Mouse (Mus musculus): ENCODE measurements around the gene Dvl1. TPM values are rescaled to one million over a fixed set of nuclear protein-coding genes. Genes with fewer than 3 reads are reported as not detected.

Gene Dvl1
- total and polyA plus RNA-seq, 2 experiments from 2014 or later, result 17.5 to 141 TPM

- no peak overlapping the region for H3K9ac ChIP-seq (replicated peaks; ENCODE audit: low read length, poor library complexity, severe bottlenecking)
- H3K4me3 ChIP-seq (ENCODE audit: low read depth, low read length), result no peak overlapping the region
- DNase-seq (ENCODE audit: low spot score) (no peak), ATAC-seq (ENCODE audit: low FRiP score) (no peak)
- peaks cover 81% of the 10 kb centered on the region for H3K36me3 ChIP-seq (ENCODE audit: insufficient read depth, low read length)
- H3K9me3 ChIP-seq (ENCODE audit: low read length), result no peaks in the 10 kb centered on the region
- H3K4me1 ChIP-seq (ENCODE audit: insufficient read depth, low read length), result no peaks in the 10 kb centered on the region
- no peak overlapping the region for H3K4me2 ChIP-seq (ENCODE audit: low read depth, low read length, poor library complexity, severe bottlenecking)
- 83% methylated on average over 3 of the region's 3 CpGs for WGBS
- H3K27ac ChIP-seq (ENCODE audit: low read depth, low read length), result no peak overlapping the region
- no peaks in the 10 kb centered on the region for H3K27me3 ChIP-seq (ENCODE audit: insufficient read depth, low read length)
- no peak for TF ChIP-seq CTCF (IDR thresholded peaks at IDR 0.05)
These were observed 9.7 kb downstream of the Dvl1 start for GRCm38 (mm10) chr4:155856881-155857280.

GRCm38 (mm10) chr4:155859318-155859717, 12.1 kb downstream of the Dvl1 start:
- Histone ChIP-seq H3K36me3 (ENCODE audit: insufficient read depth, low read length) (peaks cover 75% of the 10 kb centered on the region), H3K9me3 (ENCODE audit: low read length) (no peaks in the 10 kb centered on the region), H3K4me1 (ENCODE audit: insufficient read depth, low read length) (no peaks in the 10 kb centered on the region), H3K4me2 (ENCODE audit: low read depth, low read length, poor library complexity, severe bottlenecking) (no peak overlapping the region), H3K9ac (replicated peaks; ENCODE audit: low read length, poor library complexity, severe bottlenecking) (no peak overlapping the region), H3K4me3 (ENCODE audit: low read depth, low read length) (no peak overlapping the region), H3K27me3 (ENCODE audit: insufficient read depth, low read length) (no peaks in the 10 kb centered on the region), H3K27ac (ENCODE audit: low read depth, low read length) (no peak overlapping the region)
- no peak for ATAC-seq (ENCODE audit: low FRiP score)
- TF ChIP-seq CTCF (IDR thresholded peaks at IDR 0.05), result no peak
- 33% methylated on average over 13 of the region's 13 CpGs for WGBS
- DNase-seq (ENCODE audit: low spot score), result no peak

GRCm38 (mm10) chr4:155861787-155862186, 14.6 kb downstream of the Dvl1 start:
- WGBS, result 91% methylated on average over 7 of the region's 7 CpGs
- Histone ChIP-seq H3K36me3 (ENCODE audit: insufficient read depth, low read length) (peaks cover 70% of the 10 kb centered on the region), H3K27ac (ENCODE audit: low read depth, low read length) (no peak overlapping the region), H3K4me2 (ENCODE audit: low read depth, low read length, poor library complexity, severe bottlenecking) (no peak overlapping the region), H3K9ac (replicated peaks; ENCODE audit: low read length, poor library complexity, severe bottlenecking) (no peak overlapping the region), H3K4me3 (ENCODE audit: low read depth, low read length) (no peak overlapping the region), H3K4me1 (ENCODE audit: insufficient read depth, low read length) (no peaks in the 10 kb centered on the region), H3K27me3 (ENCODE audit: insufficient read depth, low read length) (no peaks in the 10 kb centered on the region), H3K9me3 (ENCODE audit: low read length) (no peaks in the 10 kb centered on the region)
- TF ChIP-seq CTCF (IDR thresholded peaks at IDR 0.05), result no peak
- DNase-seq (ENCODE audit: low spot score), result no peak
- no peak for ATAC-seq (ENCODE audit: low FRiP score)

- Histone ChIP-seq H3K27me3 (ENCODE audit: insufficient read depth, low read length) (no peaks in the 10 kb centered on the region), H3K9ac (replicated peaks; ENCODE audit: low read length, poor library complexity, severe bottlenecking) (no peak within 1 kb of the TSS), H3K27ac (ENCODE audit: low read depth, low read length) (no peak within 1 kb of the TSS), H3K4me3 (ENCODE audit: low read depth, low read length) (no peak within 1 kb of the TSS), H3K36me3 (ENCODE audit: insufficient read depth, low read length) (peaks cover 59% of the 10 kb centered on the region), H3K4me2 (ENCODE audit: low read depth, low read length, poor library complexity, severe bottlenecking) (no peak within 1 kb of the TSS), H3K4me1 (ENCODE audit: insufficient read depth, low read length) (0 out of 2 replicates have a peak, but pooled peaks cover under 1% of the 10 kb centered on the region), H3K9me3 (ENCODE audit: low read length) (no peaks in the 10 kb centered on the region)
- WGBS, result 83% methylated on average over 5 of the region's 5 CpGs
- TF ChIP-seq CTCF (IDR thresholded peaks at IDR 0.05), result no peak
- DNase-seq (ENCODE audit: low spot score), result no peak
- no peak for ATAC-seq (ENCODE audit: low FRiP score)
These were observed 15.8 kb downstream of the Dvl1 start, which contains the start of gene Tas1r3 for GRCm38 (mm10) chr4:155863001-155863400. Gene Tas1r3 (minus strand): TSS chr4:155863362.

GRCm38 (mm10) chr4:155868614-155869298, 21.6 kb downstream of the Dvl1 start:
- H3K27me3 ChIP-seq (ENCODE audit: insufficient read depth, low read length), result no peaks in the 10 kb centered on the region
- peak overlapping the region; percentile 71 for H3K4me3 ChIP-seq (ENCODE audit: low read depth, low read length)
- ATAC-seq (ENCODE audit: low FRiP score), result peak; percentile 58
- peak overlapping the region; percentile 90 for H3K9ac ChIP-seq (replicated peaks; ENCODE audit: low read length, poor library complexity, severe bottlenecking)
- no peaks in the 10 kb centered on the region for H3K9me3 ChIP-seq (ENCODE audit: low read length)
- peak overlapping the region; percentile 93 for H3K4me2 ChIP-seq (ENCODE audit: low read depth, low read length, poor library complexity, severe bottlenecking)
- TF ChIP-seq CTCF (IDR thresholded peaks at IDR 0.05), result no peak
- 16% methylated on average over 22 of the region's 22 CpGs for WGBS
- DNase-seq (ENCODE audit: low spot score), result no peak
- peak overlapping the region; percentile 77 for H3K27ac ChIP-seq (ENCODE audit: low read depth, low read length)
- peaks cover 6% of the 10 kb centered on the region; the same call in 1 of the 2 replicates for H3K4me1 ChIP-seq (ENCODE audit: insufficient read depth, low read length)
- H3K36me3 ChIP-seq (ENCODE audit: insufficient read depth, low read length), result peaks cover 34% of the 10 kb centered on the region

- peak; percentile 96 for DNase-seq (ENCODE audit: low spot score)
- peak; percentile 45 for TF ChIP-seq CTCF (IDR thresholded peaks at IDR 0.05)
- ATAC-seq (ENCODE audit: low FRiP score), result peak; percentile 94
These were observed 22.3 kb downstream of the Dvl1 start, which contains the start of the genes Cptp and Ints11 for GRCm38 (mm10) chr4:155869317-155870033. Gene Cptp (minus strand): TSS chr4:155869440. Gene Ints11 (plus strand): TSS chr4:155869546.

More at GRCm38 (mm10) chr4:155869317-155870033, 22.3 kb downstream of the Dvl1 start, which contains the start of the genes Cptp and Ints11:
- peak within 1 kb of the TSS; percentile 93 for H3K4me2 ChIP-seq (ENCODE audit: low read depth, low read length, poor library complexity, severe bottlenecking)
- peak within 1 kb of the TSS; percentile 90 for H3K9ac ChIP-seq (replicated peaks; ENCODE audit: low read length, poor library complexity, severe bottlenecking)
- H3K27ac ChIP-seq (ENCODE audit: low read depth, low read length), result peak within 1 kb of the TSS; percentile 77
- no peaks in the 10 kb centered on the region for H3K27me3 ChIP-seq (ENCODE audit: insufficient read depth, low read length)
- peaks cover 6% of the 10 kb centered on the region; the same call in 1 of the 2 replicates for H3K4me1 ChIP-seq (ENCODE audit: insufficient read depth, low read length)
- H3K4me3 ChIP-seq (ENCODE audit: low read depth, low read length), result peak within 1 kb of the TSS; percentile 71
- no peaks in the 10 kb centered on the region for H3K9me3 ChIP-seq (ENCODE audit: low read length)
- WGBS, result under 1% methylated on average over 59 of the region's 63 CpGs
- H3K36me3 ChIP-seq (ENCODE audit: insufficient read depth, low read length), result peaks cover 36% of the 10 kb centered on the region
